Mouse (Mus musculus) spleen, postnatal 14 days (tissue): Measurements from ENCODE around the gene Lin54.

Experiments
- DNase-seq, 2 experiments: peaks; one replicate each; pipeline ENCODE4 v3.0.0; 2021 to 2022; ENCODE audit warnings: low spot score in 2 of 2

Gene Lin54

DNA sequence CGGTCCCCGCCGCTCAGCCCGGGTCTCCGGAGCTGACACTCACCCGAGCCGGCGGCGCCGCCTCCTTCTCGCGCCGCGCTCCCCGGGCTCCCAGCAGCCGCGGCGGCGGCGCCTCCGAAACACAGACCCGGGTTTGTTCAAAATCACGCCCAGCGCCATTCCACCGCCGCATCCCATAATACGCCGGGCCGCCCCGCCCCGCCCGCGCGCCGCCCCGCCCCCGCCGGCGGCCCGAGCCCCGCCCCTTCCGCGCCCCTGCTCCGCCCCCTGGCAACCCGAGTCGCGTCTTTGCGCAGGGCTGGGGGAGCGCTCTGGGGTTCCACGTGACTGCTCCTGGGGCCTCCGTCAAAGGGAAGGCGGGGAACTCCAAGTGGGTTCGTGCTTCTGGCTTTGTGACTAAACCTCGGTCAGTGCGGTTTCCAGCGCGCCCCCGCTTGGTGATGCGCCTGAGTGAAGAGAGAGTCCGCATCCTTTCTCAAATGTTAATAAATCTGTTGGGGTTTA, at the start of gene Lin54:
Gene Lin54, minus strand, starts transcription at position 182 of the 504 bp plus-strand sequence.
- DNase-seq = peak; percentile 64 to 75

DNA sequence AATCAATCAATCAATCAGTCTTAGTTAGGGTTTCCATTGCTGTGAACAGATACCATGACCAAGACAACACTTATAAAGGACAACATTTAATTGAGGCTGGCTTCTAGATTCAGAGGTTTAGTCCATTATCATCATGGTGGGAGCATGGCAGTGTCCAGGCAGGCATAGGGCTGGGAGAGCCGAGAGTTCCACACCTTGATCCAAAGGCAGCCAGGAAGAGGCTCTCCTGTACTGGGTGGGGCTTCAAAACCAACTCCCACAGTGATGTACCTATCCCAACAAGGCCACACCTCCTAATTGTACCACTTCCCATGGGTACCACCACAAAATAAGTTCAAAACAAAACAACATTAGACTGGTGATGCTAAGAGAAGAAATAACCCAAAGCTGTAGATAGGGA, 49.7 kb upstream of the Lin54 start:
- DNase-seq = no peak

DNA sequence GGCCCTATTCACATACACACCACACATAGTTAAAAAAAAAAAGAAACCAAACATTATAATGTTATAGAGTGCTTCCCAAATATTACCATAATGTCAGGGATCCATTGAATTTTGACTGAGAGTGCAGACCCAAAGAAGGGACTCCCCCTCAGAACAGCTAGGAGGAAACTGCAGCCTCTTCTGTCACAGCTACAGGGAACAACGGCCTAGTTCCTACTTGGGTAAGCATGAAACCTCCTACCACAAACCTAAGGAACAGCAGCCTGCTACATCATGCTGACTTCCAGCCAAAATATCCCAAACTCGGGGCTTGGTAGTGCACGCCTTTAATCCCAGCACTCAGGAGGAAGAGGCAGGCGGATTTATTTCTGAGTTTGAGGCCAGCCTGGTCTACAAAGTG, 48.9 kb upstream of the Lin54 start:
- DNase-seq = no peak

DNA sequence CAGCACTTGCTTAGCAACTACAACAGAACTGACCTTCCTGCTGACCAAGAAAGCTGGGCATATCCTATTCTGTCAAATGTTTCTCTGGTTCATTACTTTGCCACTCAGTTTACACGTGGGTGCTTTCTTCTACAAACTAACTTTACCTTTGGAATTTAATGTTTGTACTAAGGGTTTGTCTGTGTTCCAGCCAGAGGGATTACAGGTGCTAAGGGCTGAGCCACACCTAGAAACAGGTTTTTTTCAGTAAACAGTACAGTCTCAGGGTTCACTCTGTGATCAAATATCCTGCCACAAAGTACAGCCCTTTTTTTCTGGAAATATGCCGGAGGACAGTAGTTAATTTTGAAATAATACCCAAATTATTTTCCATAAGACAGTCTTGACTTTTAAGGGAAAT, 47.8 kb upstream of the Lin54 start:
- no peak for DNase-seq

DNA sequence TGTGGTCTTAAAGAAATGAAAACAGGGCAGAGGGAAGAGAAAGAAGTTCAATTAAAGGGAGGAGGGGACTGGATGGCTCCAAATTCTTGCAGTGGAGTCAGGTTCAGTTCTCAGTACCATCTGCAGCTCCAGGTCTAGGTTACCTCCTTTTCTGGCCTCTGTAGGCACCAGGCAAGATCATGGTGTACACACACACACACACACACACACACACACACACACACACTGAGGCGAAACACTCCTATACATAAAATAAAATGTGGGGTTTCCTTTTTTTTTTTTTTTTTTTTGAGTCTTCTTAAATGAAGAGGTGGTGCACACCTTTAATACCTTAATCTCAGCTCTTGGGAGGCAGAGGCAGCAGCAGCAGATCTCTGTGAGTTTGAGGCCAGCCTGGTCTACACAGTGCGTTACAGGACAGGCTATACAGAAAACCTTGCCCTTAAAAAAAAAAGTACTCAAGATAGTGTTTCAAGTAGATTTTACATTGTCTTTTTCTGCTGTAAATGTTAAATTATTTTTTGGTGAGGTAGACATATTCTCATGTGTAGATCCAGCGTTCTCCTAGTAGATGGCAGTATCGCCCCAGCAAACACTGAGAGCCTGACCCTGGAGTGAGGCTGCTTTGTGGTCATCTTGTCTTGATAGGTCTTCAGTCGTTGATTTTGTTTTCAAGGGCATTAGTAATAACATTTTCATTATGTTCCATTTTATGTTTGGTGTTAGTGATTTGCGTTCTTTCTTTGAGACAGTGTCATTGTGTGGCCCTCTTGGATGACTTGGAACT, 46.0 kb upstream of the Lin54 start:
- peak in 1 of 2 experiments; percentile 25 for DNase-seq

DNA sequence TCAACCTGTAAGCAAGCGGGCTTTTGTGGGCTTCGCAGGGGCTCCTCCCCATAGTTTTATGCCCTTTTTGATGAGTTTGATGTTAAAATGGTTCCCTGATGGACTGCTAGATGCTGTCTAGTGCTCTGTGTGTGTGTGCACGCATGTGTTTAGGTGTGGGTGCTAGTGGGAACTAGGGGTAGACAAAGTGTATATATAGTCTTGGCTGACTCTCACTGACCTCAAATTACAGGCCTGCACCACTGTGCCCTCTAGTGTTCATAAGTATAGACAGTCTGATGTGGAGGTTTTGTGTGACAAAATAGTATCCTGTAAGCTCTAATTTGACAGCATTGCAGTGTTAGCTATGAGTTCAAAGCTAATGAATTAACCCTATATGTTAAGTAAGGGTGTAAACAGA, 36.2 kb upstream of the Lin54 start:
- peak in 1 of 2 experiments; percentile 19 for DNase-seq

DNA sequence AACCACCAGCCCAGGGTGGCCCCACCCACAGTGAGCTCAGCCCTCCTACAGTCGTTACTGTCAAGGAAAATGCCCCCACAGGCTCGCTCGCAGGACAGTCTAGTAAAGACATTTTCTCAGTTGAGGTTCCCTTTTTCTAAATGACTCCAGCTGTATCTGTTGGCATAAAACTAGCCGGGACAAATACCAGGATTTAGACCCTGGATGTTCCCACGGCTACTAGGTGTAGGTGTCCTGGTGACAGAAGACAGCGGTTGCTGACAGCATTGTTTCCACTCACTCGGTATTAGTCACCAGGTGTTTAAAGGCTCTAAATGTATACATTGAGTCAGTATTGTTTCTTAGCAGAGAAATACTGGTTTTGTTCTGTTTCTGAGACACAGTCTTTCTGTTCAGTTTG, 35.4 kb upstream of the Lin54 start:
- DNase-seq = no peak

DNA sequence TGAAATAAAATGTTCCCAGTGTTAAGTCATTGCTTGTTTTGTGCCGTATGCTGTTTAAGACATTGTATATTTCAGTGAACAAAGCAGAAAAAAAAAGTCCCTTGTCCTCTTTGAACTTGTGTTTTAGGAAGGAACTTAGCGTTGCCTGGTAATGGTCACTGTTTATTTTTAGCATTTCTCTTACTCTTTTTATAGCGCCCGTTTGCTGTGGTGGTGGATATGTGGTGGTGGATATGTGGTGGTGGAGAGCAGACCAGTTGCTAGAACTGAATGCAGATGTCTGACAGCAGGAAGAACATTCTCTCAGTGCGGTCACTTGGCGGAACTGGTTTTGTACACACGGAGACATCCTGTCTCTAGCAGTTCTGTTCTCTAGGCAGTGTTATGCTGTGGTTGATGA, 25.7 kb upstream of the Lin54 start:
- peak; percentile 15 to 16 for DNase-seq

DNA sequence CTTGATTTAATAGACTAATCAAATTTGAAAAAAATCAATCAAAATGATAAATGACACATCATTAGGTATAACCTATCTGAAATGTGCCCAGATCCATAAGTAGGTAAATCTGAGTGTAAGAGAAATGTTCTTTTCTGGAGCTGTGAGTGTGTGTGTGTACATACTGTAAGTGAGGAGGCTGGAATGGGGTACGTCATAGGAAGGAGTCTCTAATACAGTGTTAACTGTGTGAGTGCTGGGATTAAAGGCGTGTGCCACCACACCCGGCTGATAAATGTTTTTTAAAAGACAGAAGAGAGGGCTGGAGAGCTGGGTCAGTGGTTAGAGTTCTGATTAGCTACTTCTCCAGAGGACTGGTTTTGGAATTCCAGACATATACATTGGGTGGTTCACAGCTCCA, 25.2 kb upstream of the Lin54 start:
- no peak for DNase-seq

DNA sequence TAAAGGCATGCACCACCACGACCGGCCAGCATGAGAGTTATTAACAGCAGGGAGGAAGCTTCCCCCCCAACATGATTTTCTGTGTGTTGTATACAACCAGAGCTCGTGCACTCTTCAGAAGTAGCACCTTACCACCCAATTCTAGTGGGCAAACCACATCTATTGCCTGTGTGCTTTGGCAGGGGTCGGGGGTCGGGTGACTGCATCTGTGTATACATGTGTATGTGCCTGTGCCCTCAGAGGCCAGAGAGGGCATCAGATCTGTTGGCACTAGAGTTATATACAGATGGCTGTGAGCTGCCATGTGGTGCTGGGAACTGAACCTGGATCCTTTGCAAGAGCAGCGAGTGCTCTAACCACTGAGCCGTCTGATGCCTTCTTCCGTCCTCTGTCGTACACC, 24.5 kb upstream of the Lin54 start:
- DNase-seq = no peak

DNA sequence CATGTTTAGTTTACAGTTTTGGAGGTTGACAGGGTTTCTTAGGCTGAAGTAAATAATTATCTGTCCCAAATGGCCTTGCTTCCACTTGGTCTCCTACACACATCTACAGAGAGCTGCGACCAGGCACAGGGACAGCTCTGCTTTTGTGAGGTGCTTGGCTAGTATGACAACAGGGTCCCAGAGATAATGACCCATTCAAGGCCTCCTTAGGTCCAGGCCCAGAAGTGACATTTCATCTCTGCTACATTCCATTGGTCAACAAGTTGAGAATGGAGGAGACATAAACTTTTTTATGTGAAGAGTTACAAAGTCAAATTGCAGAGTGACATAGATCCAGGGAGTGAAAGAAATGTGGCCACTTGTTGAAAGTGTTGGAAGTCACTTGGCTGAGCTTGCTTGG, 22.9 kb upstream of the Lin54 start:
- DNase-seq = no peak

DNA sequence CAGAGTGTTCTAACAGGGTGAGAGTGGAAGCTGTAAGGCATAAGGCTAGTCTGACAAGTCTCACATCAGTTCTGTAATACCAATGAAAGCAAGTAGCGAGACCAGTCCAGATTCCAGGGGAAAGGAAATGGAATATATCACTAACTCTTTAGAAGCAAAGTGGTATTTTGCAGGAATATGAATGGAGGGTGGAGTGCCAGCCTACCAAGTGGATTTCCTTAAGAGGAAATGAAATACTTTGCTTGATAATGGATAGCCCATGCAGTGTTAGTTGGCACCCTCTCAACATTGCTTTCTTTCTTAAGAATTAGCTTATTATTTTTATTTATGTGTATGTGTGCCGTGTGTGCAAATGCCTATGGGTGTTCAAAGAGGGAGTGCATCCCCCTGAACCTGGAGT, 19.8 kb upstream of the Lin54 start:
- no peak for DNase-seq

DNA sequence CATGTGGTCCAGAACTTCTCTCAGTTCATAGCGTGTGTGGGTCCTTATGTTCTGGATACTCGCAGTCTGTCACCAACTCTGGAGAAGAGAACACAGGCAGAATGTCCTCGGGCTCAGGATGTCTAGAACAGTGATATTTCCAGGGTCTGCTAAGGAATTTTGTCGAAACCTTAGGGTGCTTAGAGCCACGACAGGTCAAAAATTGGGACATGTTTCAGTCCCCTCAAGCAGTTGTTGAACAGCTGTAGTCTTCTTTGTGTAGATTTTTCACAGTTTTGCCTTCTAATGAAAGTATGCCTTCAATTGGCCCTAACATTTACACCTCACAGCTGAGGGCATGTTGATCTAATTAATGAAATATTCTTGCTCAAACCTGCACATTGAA, 18.6 kb upstream of the Lin54 start:
- DNase-seq = no peak

DNA sequence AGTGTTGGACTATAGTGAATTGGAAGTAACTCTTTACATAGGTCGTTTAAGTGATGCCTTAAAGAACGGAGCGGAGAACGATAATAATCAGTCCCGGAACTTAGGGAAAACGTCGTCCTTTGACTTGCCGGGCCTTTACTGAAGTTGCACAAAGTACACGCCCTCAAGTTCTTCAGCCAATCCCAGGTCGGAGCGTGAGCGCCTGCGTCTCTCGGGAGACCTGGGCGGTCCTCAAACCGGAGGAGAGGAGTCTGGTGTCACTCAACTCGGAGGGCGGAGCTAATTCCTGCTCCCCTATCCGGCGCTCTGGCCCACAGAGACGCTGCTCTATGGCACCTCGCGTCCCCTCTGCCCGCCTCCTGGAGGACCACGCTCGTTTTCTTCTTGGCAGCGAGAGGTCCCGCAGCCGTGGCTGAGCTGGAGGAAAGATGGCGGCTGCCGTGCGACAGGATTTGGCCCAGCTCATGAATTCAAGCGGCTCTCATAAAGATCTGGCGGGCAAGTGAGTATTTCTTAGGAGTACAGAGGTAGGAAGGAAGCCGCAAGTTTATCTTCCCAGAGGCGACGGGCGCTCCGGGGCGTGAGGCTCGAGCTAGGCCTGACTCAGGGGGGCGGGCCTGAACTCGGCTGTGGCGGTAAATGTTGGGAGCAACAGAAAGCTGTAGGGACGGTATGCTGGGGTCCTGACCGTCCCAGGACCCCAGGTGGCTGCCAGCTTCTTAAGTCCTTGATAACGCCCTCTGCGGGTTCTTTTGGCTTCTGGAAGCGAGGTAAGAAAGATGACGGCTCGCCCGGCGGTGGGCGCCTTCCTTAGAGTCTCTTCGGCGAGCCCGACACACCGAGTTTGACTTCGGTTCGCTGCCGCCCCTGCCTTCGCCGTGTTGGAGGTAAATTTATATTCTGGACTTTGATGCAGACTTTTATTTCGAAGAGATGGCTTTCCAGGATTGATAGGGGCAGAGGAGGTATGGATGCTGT, 17.9 kb upstream of the Lin54 start, which contains the start of gene Cops4:
Gene Cops4, plus strand, starts transcription at position 261 of the 978 bp plus-strand sequence.
- peak; percentile 95 to 96 for DNase-seq

DNA sequence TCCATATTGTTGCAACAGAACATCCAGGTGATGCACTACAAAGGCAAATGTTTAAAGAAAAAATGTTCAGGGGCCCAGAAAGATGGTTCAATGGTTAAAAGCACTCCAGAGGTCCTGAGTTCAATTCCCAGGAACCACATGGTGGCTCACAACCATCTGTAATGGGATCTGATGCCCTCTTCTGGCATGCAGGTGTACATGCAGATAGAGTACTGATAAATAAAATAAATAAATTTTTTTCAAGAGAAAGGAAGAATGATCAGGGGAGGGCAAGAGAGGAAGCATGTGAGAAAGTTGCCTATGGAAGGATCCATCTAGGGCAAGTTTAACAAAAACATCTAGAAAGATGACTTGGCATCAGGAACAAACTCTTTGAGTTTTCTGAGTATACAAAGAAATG, 12.1 kb upstream of the Lin54 start:
- no peak for DNase-seq

DNA sequence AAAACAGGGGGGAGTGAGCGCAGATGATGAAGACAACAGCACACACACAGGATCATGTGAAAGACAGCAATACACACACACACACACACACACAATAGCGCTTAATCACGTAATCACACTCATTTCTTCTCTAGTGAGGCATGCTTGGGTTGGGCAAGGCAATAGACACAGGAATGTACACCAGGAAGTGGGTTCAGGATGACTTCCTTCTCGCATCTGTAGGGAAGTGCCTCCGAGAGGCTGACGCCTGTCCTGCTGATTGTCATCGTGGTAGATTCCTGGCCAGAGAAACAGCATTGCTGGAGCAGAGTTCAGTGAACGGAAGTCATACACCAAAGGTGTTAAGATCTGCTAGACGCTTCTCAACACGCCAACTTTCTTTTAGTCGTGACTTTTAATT, 8.8 kb upstream of the Lin54 start:
- no peak for DNase-seq

DNA sequence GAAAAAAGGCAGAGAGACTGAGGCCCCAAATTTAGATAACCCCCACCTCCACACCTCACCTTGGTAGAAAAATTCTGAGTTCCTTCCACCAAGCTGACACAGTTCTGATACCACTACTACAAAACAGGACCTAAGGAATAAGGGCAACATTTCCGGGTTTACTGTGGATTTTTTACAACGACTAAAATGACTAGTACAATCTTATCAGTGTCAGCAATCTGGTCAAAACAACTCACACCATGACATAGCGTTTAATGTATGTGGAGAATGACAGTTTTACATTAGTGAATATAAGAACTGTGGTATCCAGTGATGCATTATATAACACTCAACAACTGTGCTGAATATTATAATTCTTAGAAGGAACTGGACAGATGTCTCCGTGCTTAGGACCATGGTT, 828 bp upstream of the Lin54 start:
- no peak for DNase-seq

DNA sequence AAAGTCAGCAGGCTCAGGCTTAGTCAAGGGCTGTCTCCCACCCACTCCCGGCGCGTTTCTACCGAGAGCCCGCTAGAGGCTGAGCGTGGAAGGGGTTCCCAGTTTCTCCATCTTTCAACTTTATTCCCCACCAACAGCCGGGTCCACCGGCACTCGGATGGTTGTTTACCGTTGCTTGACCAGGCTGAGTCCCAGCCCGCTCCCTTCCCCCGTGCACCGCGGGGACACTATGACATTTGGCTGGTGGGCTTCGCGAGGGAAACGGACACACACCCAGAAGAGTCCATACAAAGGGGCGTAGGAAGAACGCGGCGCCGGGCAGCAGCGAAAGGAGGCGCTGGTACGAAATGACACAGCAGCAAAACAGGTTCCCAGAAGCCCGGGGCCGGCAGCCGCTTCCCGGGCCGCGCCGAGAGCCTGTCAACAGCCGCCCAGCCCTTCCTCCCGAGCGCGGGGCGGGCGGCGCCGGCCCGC, 571 bp downstream of the Lin54 start:
- DNase-seq = peak; percentile 26 to 46

DNA sequence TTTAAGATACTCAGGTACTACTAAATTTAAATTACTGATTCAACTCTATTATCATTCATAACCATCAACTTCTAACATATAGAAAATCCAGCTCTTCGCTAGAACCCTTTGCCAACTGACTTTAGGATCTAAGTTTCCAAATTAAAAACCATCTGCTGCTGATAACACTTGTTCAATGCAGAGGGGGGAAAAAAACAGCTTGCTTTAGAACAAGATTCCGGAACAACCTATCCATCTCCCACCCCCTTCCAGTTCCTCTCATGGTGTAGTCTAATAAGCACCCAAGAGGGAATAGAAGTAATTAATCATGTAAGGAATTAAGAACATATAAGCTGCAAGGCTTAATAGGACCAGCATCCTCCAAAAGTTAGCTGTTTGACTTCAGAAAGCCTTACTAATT, 1.2 kb downstream of the Lin54 start:
- no peak for DNase-seq

DNA sequence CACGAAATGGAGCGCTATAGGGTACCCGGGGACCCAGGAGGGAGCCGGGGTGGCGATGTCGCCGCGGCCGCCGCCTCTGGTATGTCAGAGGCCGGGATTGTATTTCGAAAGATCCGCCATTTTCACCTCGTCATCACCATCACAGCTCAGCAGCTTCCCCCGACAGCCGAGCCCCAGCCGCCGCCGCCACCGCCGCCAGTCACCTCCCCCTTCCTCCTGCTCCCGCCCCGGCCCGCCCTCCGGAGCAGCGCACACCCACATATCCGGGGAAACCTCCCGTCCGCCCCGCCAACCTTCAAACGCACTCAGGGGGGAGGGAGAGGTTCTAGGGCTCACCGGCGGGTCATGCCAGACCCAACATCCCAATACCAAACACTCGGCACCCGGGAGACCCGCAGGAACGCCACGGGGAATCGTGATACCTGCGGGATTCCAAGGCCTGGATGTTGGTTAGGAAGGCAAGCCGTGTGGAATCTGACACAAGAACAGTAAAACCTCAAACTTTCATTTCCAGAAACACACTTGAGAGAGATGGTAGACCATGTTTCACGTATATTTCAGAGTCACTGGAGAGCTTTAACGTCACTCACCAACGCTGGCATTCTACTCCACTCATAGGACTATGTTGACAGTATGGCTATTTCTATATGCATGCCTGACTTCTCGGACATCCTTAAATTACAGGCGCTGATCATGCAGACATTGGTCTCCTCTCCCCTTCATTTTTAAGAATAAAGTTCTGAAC, 1.8 kb downstream of the Lin54 start:
- DNase-seq = peak; percentile 73 to 78

DNA sequence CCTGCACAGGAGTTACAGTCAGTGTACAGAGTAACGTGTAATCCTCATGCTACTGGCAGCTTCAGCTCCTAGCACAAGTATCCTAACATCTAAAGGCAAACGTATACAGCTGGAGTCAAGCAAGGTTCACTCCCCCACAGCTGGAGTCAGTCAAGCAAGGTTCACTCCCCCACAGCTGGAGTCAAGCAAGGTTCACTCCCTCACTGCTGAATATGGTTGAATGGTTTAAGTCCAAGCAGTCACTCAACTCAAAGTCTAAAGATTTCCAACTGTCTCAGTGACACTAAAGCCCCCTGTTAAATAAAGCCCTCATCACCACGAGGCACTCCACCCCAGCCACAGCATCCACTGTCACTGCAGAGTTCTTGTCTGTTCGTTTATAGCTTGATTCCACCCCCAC, 8.7 kb downstream of the Lin54 start:
- DNase-seq = no peak

DNA sequence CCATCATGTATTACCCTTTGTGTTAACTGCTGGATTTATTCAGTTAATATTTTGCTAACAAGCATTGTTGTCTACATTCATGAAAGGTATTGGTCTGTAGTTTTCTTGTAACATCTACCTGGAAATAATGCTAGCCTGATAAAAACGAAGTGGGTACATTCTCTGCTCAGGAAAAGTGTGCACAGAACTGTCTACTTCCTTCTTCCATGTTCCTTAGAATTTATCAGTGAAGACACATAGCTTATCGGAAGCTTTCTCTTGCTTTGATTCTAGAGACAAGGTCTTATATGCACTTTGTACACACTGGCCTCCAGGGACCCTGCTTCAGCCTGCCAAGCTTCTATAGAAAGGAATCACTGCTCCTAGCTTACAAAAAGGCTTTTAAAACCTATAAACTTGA, 11.1 kb downstream of the Lin54 start:
- no peak for DNase-seq
